Comparison of ENCODE assay signal across 9 mouse cellular contexts in genomic region chr15:79391447-79392093, GRCm38 (mm10). TPM values are rescaled to one million over a fixed set of nuclear protein-coding genes. Genes with fewer than 3 reads are reported as not detected.
DNase-seq lines count a peak whose midpoint lies in the region; ATAC-seq and TF ChIP-seq lines count a peak whose summit lies in the region.
"Had no signal": no experiment of that assay in that cellular context is flagged by ENCODE, and none has a peak within 500 bp of the region (broad histone marks: within the 10 kb centered on the region; RNA-seq: fewer than 3 reads in every experiment).

No protein-coding gene starts in this region.

- H3K4me3 ChIP-seq in bone marrow macrophage, adult 2 months (ENCODE audit: insufficient read depth, low read length): no peak overlapping the region
- no peak overlapping the region for H3K4me3 ChIP-seq in heart, embryonic 14.5 days (ENCODE audit: control insufficient read depth in 1 of 2, insufficient read depth in 1 of 2, low read depth in 1 of 2, low read length in 2 of 2)

- H3K4me2 ChIP-seq in heart, embryonic 14.5 days (ENCODE audit: low read length): peak overlapping the region; percentile 38

- peaks cover 51% of the 10 kb centered on the region for H3K4me1 ChIP-seq in bone marrow macrophage, adult 2 months (ENCODE audit: control insufficient read depth, insufficient read depth, low read length)
- H3K4me1 ChIP-seq in heart, embryonic 14.5 days (ENCODE audit: control insufficient read depth in 2 of 2, insufficient read depth in 2 of 2, low read length in 2 of 2): peaks cover 75 to 93% of the 10 kb centered on the region in 2 experiments

- WGBS in heart, embryonic 14.5 days: 8% methylated on average over 7 of the region's 7 CpGs

- peak; percentile 27 for DNase-seq in embryo, embryonic 11 days
- DNase-seq in embryo, embryonic 10 days (ENCODE audit: low spot score): no peak
- peak; percentile 86 for DNase-seq in kidney, postnatal 14 days
- peak; percentile 80 for DNase-seq in lung, postnatal 25 days (ENCODE audit: low spot score)
- peak; percentile 52 for DNase-seq in testis, postnatal 14 days (ENCODE audit: low spot score)

- H3K36me3 ChIP-seq in heart, embryonic 14.5 days (ENCODE audit: control insufficient read depth, insufficient read depth, low read length): peaks cover 9% of the 10 kb centered on the region; the same call in 1 of the 2 replicates

- peak overlapping the region; percentile 57 for H3K27ac ChIP-seq in bone marrow macrophage, adult 2 months (ENCODE audit: insufficient read depth, low read depth, low read length)
- H3K27ac ChIP-seq in heart, embryonic 14.5 days (replicated peaks in 1 of 2; ENCODE audit: control insufficient read depth in 1 of 2, insufficient read depth in 1 of 2, low read depth in 2 of 2, low read length in 2 of 2): peak overlapping the region; percentile 87 to 95
- H3K27ac ChIP-seq: macrophage had no signal

- peak overlapping the region; percentile 43; the same call in 1 of the 2 replicates for H3K9ac ChIP-seq in heart, embryonic 14.5 days (ENCODE audit: low read length)

- no peak for TF ChIP-seq CTCF in bone marrow macrophage, adult 2 months (IDR thresholded peaks at IDR 0.05; ENCODE audit: low read depth, low read length)

- peak; percentile 84 for ATAC-seq in heart, embryonic 14.5 days (ENCODE audit: insufficient number of reproducible peaks, insufficient read depth, low FRiP score, low read depth)
- ATAC-seq in megakaryocyte progenitor cell, adult 5-6 weeks (replicated peaks; ENCODE audit: poor library complexity): no peak

- no peaks in the 10 kb centered on the region for H3K27me3 ChIP-seq in heart, embryonic 14.5 days (ENCODE audit: control insufficient read depth, insufficient read depth, low read length)

- no peaks in the 10 kb centered on the region for H3K9me3 ChIP-seq in heart, embryonic 14.5 days (ENCODE audit: control insufficient read depth, low read length)

- no peak for TF ChIP-seq POLR2A in bone marrow macrophage, adult 2 months (IDR thresholded peaks at IDR 0.05; ENCODE audit: borderline replicate concordance, low read depth, low read length)

RNA-seq across cellular contexts. Expression of gene Tmem184b, which starts 11.8 kb away (rescaled TPM):
- polyA plus RNA-seq in bone marrow macrophage, adult 2 months (2012; ENCODE audit: insufficient read depth, insufficient read length, missing spikeins): 48.1 and 51.2 TPM in 2 replicates
- 56.1 and 60.6 TPM in 2 replicates for polyA plus RNA-seq in heart, embryonic 14.5 days (2014; fragmentation: Nextera tagmentation; extraction: Ambion mirVana)
- 12.0 and 12.2 TPM in 2 replicates for total RNA-seq in megakaryocyte progenitor cell, adult 5-6 weeks (2015)
- 4.0 and 4.3 TPM in 2 replicates for total RNA-seq in megakaryocyte progenitor cell, adult 5-6 weeks (2017)

RNA-seq across cellular contexts. Expression of gene Maff, which starts 45.1 kb away (rescaled TPM):
- 0.90 and 1.5 TPM in 2 replicates for polyA plus RNA-seq in bone marrow macrophage, adult 2 months (2012; ENCODE audit: insufficient read depth, insufficient read length, missing spikeins)
- 2.2 and 3.5 TPM in 2 replicates for polyA plus RNA-seq in heart, embryonic 14.5 days (2014; fragmentation: Nextera tagmentation; extraction: Ambion mirVana)
- total RNA-seq in megakaryocyte progenitor cell, adult 5-6 weeks (2015): 3.2 and 3.9 TPM in 2 replicates
- 1.5 and 1.7 TPM in 2 replicates for total RNA-seq in megakaryocyte progenitor cell, adult 5-6 weeks (2017)
